Mouse (Mus musculus) kidney, postnatal 4 days (tissue): ENCODE measurements around the gene Eif4a2.

Source experiments
- DNase-seq, 2 experiments: peaks; one replicate each; pipeline ENCODE4 v3.0.0; 2021; ENCODE audit warnings: mixed read lengths in 2 of 2

Eif4a2 gene

GRCm38 (mm10) chr16:23145211-23145610 is 38.0 kb downstream of the Eif4a2 start:
- no peak for DNase-seq

GRCm38 (mm10) chr16:23146280-23146679 is 39.0 kb downstream of the Eif4a2 start, which contains the start of gene Adipoq:
Adipoq (plus strand) TSS chr16:23146536.
- DNase-seq: no peak

- no peak for DNase-seq
These were observed 41.7 kb downstream of the Eif4a2 start for GRCm38 (mm10) chr16:23148936-23149335.

GRCm38 (mm10) chr16:23149396-23149795 is 42.2 kb downstream of the Eif4a2 start:
- no peak for DNase-seq

- DNase-seq: peak; percentile 16 to 43
These were observed 44.2 kb downstream of the Eif4a2 start for GRCm38 (mm10) chr16:23151423-23151822.

GRCm38 (mm10) chr16:23154261-23154660 is 47.0 kb downstream of the Eif4a2 start:
- no peak for DNase-seq

- DNase-seq: no peak
These were observed 49.8 kb downstream of the Eif4a2 start for GRCm38 (mm10) chr16:23157013-23157412.

GRCm38 (mm10) chr16:23158292-23158691 is 51.0 kb downstream of the Eif4a2 start:
- no peak for DNase-seq

- DNase-seq: no peak
These were observed 51.7 kb downstream of the Eif4a2 start for GRCm38 (mm10) chr16:23158957-23159356.

- no peak for DNase-seq
These were observed 52.5 kb downstream of the Eif4a2 start for GRCm38 (mm10) chr16:23159749-23160148.

GRCm38 (mm10) chr16:23162116-23162515 is 54.9 kb downstream of the Eif4a2 start:
- no peak for DNase-seq
